Mouse (Mus musculus) natural killer cell, adult 2 months (primary cell): ENCODE data around the gene Sorl1.
A peak's percentile ranks its signal among the peaks of the same experiment; 100 is the strongest.

Experiments
- DNase-seq, 2 experiments: peaks; one replicate each; pipeline ENCODE4 v3.0.0; 2022; ENCODE audit warnings: low spot score in 2 of 2

The Sorl1 gene

DNA sequence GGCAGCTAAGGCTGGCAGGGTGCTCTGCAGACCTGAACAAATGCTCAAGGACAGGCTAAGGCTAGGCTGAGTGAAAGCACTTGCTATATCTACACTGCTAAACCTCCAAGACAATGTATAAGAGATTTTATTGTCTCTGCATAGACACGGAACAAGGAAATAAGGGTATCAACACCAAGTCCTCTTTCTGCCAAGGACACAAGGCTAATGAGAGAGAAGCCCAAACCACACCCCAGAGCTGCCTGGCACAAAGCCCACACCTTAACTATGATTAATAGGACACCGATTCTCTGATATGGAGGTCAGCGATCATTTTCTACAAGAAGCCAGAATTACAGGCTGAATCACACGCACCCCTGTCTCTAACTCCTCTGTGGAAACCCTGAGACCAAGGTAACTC lies 120.0 kb downstream of the Sorl1 start:
- DNase-seq = no peak

DNA sequence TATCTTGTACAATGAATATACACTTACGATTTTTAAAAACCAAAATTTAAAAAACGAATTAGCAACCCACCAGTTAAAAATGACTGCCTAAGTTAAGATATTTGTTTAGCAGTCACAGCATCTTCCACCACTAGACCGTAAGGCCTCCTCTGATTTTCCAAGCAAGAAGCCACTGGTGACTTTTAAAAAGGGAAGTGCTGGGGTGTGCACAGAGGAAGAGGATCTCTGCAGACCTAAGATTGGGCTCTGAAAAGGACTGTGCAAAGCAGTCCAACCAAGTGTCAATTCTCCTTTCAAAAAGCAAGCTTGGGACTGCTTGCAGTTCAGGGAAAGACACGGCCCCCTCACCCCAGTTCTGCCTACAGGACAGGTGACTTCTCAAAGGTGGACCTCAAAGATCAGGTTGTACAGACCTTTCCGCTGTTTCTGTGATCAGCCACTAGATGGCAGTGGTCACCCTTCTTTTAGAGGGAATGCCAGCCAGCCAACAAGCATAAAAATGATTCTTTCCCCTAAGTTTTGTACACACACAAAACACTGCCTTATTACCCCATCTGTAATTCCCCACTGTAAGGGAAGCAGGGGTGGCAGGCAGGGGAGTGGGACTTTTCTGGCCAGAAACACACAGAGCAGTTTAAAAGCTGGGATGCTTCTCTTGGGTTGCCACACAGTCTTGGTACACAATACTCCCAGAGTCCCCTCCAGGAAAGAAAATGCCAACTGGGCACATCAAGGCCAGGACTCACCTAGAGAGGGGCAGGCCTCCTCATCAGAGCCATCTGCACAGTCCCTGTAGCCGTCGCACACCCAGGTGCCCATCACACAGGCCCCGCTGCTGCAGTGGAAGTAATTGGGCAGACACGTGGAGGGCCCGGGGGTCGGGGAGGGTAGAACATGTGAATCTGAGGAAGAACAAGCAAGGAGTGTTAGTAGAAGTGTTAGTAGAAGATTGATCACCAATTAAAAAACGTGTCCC lies 124.3 kb downstream of the Sorl1 start:
- peak; percentile 29 to 56 for DNase-seq

DNA sequence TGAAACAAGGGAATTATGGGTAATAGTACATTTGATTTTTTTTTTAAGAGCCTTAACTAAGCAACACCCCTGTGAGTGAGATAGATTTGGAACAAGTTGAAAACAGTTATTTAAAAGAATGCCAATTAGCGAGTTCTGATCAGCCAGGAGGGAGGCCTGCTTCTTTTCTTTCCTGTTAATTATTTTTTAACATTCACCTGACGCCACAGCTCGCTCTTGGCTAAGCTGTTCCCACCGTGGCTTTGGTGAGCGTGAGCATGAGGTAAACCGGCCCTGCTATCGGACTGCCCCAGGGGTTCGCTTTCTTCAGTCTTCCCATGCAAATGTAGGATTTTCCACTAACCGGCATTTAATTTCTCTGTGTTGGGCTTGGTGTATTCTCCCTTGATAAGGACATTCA lies 128.8 kb downstream of the Sorl1 start:
- no peak for DNase-seq

DNA sequence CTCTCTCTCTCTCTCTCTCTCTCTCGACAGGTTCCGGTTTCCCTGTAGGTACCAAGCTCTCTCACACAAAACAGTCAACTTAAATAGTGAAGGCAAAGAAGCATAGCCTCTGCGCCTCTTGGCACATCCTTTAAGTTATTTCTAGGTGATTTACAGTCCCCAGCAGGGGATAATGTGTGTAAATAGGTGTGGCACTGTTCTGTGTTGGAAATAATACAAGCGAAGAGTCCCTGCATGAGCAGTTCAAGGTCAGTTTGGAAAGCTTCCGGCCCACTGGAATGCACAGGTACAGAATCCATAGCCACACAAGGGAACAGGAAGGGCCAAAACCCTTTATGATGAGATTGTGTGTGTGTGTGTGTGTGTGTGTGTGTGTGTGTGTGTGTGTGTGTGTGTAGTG lies 130.3 kb downstream of the Sorl1 start:
- DNase-seq = no peak

DNA sequence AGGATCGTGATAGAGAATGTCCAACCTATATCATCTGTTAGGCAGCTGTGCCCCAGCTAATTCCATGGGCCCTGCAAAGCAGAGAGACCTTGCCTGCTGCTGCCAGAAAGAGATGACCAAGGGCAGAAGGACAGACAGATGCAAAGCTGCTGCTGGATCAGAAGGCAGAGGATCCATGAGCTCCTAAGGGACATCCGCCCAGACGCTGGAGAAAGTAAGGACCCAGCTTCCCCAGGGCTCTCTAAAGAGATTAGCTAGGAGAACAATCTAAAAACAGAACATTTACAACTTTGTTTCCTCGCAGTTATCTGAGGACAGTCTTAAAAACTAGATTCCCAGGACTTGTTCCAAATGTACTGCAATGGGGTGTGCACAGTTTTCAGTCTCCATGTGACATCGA lies 131.3 kb downstream of the Sorl1 start:
- no peak for DNase-seq

DNA sequence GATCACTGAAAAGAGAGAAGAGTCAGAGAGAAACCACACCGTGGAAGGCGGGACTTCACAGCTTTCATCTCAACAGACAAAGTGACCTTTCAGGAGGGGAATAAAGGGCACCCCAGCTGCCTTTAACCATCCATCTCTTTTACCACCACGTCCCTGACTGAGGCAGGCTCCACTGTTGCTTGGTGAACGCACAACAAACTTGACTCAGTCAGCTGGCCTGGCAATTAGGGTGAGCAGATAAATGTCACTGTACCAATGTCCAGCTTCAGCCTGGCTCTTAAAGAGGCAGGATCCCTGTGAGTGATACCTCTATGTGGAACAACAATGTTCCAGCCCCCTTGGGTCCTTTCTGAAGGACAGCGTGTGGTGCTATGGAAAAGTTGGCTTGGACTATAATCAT lies 138.5 kb downstream of the Sorl1 start:
- DNase-seq = no peak

DNA sequence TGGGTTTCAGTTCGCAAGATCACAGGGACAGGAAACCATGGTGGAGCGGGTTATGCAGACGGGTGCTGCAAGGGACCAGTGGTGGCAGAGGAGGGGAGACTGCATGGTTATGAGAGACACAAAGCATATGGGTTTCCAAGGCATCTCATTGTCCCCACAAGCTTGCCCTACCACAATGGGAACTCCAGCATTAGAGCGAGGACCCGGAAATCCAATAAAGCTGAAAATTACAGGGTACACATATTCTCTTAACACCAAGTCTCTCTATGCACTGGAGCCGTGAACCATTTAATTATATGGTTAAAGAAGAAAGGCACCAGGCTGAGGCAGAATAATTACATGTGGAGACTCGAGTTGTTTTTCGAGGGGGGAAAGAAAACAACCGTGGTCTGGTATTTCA lies 139.0 kb downstream of the Sorl1 start:
- no peak for DNase-seq

DNA sequence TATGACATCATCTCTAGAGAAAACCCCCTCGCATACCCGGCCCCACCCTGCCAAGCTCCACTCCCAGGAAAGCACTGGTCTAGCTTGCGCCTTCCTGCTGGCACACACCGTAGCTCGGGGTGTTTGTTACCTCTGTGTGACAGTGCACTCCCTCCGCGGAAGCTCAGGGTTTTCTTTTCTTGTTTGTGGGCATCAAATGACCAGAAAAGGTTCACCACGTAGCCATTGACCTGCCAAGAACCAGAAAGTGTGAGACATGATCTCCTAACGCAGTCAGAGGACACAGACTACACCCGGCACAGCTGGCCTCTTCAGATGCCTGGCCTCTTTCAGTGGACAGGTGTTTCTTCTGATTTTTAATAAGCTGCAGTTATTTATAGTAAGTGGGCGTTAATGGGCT lies 139.8 kb downstream of the Sorl1 start:
- DNase-seq = no peak

DNA sequence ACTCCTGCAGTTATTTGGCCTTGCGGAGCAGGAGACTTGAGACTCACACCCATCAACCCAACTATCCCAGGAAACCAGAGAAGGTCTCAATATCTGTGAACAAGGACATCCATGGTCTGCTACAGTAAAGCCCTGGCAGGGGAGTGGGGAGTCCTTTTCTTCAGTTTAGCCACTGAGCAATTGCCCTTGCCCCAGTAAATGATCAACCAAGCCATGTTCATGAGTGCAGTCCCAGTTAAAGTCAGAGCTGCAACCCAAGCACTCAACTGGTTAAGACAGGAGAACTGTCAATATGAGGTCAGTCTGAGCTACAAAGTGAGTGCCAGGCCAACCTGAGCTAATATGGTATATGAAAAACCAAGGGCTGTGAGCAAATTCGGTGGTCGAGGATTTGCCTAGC lies 140.8 kb downstream of the Sorl1 start:
- no peak for DNase-seq

DNA sequence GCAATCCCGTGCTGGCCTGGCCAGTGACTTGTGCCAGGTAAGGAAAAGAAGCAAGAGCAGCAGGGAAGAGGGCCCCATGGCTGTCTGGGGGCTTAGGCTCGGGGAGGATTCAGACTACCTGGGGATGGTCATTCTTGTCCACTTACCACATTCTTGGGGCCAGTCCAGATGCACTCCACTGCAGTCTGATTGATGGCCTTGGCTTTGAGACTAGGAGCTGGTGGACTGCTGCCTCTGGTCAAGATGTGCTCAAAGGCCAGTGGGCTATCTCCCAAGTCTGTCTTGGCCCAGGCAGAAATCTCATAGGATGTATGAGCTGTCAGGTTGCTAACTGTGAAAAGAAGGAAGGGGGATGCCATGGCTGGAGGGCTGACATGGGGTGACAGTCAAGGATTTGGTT lies 141.3 kb downstream of the Sorl1 start:
- DNase-seq = no peak

DNA sequence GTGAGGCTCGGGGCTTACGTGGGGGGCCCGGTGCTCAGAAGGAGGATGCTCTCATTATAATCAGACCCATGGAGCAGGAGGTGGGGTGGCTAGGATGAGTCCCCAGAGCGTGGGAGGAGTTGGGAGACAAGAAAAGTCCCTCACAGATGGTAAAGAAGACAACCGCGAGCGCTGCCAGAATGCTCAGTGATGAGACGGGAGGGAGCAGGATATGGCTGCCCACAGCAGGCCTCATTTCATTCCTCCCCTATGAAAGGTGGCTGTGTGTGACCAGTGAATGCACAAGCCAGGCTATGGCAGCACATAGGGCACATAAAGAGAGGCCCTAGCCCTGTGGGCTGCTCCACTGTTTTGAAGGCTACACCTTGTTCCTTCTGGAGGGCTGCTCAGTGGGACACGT lies 142.1 kb downstream of the Sorl1 start:
- no peak for DNase-seq

DNA sequence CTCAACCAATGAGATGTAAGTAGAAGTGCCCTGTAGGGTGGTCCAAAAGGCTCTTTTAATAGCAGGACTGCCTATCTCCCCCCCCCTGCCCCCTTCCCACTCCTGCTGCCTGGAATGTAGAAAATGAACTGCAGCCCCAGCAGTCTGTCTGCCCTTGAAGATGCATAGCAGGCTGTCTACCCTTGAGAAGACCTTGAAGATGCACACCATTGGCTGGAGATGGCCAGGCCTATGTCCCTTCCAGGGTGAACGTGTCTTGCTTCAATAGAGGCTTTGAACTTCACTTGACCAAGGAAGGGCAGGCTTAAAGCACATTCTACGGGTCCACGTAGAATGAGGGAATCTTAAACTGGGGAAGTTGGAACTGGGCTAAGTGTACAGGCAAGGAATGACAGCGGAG lies 142.8 kb downstream of the Sorl1 start:
- no peak for DNase-seq

DNA sequence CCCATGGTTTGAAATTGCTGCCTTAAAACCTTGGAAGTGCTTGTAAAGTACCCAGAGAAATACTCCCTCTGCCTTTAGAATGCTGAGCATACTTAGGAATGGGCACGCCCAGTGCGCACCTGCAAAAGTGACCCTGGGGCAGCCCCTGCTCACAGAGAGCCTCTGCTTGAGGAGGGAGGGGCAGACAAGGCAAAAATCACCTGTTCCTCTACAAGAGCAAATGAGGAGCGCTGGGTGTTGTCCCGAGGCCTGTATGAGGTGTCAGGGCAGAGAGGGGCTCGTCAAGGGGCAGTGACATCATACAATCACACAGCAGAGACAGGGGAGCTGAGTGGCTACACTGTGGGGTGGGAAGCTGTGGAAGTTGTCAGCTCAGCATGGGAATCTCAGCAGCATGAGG lies 143.3 kb downstream of the Sorl1 start:
- DNase-seq = no peak

DNA sequence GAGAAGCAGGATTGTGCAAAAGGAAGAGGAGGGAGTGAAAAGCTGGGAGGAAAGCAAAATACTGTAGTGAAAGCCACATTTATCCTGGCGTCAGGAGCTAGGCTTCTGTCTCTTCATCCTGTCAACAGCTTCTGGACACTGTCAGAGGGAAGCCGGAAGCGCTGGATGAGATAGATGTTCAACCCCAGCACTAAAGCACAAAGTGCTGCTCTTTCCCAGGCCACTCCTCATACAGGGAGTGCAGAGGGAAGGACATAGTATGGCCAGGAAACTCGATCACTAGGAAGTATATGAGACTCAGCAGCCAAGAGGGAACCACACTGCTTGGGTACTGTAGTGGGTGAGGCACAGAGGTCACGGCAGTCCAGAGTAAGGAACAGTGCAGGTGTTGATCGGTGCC lies 145.7 kb downstream of the Sorl1 start:
- no peak for DNase-seq

DNA sequence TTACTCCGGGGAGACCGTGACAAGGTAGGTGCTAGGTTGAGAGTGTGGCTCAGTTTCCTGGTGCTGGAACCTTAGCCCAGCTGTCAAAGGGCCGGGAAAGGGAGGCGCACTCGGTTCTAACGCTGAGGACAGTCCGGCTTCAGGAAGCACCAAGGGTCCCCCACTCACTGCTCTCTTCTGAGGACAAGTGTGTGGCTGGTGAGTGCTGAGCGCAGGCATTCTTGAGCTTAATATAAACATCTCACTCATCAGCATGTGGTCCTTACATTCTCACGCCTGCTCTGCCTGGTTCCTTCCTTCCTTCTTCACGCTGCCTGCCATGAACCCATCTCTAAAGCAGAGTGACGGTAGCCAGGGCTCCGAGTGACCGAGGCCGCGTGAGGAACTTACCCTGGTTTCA lies 148.1 kb downstream of the Sorl1 start:
- DNase-seq = no peak

DNA sequence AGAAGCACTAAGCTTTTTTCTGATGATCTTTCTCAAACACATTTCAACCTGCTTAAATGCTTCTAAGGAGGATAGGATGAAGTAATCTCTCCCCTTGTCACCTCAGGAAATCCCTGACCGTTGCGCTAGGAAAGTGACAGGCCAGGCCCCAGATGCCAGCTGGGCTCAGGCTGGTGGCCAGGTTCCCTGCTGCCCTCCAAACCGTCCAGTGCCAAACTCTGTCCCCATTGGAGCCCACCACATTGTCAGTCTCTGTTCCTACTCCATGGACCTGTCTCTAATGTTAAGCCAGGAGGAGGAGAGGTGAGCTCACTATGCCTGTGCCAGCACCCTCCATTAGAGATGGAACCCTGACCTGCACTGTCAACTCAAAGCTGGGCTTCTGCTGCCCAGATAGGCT lies 149.4 kb downstream of the Sorl1 start:
- DNase-seq = no peak

DNA sequence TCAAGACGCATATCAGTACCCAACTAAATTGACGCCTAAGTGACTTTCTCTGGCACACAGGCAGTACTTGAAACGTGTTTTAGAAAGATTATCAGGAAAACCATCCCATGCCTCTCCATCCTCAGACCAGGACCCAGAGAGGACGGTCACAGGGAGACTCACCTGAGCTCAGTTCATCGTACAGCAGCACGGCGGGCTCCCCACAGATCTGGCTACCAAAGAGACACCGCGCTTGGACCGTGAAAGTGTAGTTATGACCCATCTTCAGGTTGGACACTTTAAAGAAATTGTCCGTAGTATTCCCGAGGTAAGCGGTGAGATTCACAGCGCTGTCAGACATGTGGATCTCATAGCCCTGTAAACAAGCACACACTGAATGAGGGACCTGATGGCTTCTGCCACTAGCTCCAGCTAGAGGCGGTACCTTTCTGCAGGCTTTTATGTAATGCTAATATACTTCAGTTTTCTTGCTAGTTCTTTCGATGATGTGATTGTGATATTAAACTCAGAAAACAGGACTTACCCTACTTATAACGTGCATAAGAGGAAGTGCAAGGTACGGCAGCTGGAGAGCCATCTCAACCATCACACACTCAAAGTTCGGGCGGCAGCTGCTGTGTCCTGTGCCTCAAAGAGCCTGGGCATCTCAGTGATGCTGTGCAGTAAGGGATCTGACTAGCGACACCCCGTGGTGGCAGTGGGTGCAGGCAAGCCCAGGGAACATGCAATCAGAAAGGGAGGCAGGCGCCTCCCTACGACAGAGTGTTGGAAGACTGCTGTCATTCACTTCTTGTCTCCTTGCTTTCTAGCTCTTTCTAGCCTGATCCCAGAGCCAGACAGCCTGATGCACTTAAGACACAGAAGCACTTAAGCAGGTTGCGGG lies 150.1 kb downstream of the Sorl1 start:
- no peak for DNase-seq

DNA sequence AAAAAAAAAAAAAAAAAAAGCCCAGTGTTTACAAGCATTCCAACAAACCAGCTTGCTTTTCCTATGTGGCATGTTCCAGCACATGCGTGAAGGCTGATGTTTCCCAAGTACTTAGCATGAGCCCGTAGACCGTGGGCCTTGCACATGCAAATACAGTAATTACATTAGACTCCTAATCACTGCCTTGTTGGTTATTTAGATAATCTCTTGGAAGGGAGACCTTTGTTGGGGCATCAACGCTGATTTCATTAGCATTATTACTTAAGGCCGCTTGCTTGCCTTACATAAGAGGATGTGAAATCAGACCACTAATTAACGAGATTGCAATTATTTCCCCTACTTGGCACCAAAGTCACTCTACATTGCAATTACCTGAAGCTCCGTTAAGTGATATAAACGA lies 154.1 kb downstream of the Sorl1 start:
- no peak for DNase-seq

DNA sequence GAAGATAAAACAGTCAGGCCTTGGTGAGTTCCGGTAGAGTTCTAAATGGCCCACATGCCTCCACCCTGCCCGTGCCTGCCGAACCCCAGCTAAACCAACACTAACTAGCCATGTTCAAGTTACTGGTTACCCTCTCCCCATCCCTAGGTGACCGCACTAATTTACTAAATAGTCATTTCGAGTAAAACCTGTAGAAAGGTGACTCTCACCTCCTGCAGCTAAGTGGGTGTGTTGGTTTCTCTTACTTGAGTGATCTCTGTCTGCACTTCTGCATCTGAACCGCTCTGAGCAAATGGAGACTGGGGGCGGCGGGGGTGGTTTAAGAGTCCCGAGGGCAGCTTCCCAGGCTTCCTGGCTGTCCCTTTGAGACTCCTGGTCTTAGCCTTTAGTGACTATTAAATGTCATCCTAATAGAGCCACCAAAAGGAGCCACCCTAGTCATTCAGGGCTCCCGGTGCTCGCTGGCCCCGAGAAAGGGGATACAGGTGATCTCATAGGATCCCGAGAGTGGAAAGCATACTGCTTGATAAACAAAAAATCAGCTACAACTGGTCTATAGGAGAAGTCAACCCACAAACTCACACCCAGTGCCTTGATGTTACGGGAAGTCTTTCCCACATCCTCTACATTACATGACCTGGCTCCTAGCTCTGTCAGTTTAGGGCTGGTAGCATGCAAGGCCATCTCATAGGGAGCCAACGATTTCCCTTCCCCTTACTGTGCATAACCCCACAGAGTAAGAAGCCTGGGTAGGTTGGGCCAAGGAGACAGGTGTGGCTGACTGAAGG lies 155.2 kb downstream of the Sorl1 start:
- no peak for DNase-seq

DNA sequence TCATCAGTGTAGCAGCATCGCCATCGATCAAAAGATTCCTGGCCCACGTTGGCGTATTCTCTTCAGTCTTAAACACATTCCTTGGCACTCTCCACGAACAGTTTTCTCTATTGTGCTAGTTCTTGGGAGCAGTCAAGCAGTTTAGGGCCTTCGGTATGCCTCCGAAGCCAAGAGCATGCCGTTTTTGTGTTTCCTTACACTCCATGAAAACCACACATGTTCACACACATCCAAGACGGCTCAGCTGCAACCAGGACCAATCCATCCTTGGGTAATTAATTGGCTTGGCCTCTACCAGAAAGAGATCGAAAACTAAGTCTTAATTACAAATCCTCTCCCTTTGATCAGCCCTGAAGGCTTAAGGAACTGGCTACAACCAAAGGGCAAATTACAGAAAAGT lies 162.8 kb downstream of the Sorl1 start:
- no peak for DNase-seq

DNA sequence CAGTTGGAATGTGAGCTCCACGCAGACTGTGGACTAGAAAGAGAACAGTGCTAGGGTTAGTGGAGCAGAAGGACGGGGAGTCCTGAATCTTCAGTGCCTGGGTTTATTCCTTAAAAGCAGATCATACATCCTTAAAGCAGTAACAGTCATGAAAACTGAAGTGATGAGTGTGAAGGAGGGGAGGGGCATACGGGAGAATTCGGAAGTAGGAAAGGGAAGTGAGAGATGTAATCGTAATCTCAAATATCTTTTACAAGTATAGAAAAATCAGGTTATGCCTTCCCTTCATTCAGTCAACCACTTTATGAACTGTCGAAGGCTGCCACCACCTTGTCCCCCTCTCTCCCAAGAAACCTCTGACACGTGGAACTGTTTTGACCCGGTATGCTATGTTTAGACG lies 165.8 kb downstream of the Sorl1 start:
- no peak for DNase-seq

DNA sequence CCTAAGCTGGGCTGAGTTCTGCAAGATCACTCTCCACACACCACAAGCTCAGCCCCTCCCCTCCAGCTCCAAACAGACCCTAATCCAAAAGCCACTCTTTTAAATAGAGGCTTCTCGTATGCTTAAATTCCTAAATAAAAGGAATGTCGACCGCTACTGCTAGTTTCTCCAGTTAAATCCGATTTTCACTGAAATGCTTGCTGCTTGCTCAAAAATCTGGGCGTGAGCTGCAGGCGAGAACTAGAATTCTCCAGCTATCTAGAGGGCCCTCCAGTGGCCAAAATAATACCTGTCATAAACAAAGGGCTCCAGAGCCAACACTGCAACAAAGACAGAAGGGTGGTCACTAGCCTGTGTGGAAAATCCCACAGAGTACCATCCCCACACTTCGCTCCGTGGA lies 170.6 kb downstream of the Sorl1 start:
- peak in 1 of 2 experiments; percentile 26 for DNase-seq
